Mouse (Mus musculus): Measurements from ENCODE around the gene Ccnt1.
A peak's percentile ranks its signal among the peaks of the same experiment; 100 is the strongest.

The Ccnt1 gene

DNA sequence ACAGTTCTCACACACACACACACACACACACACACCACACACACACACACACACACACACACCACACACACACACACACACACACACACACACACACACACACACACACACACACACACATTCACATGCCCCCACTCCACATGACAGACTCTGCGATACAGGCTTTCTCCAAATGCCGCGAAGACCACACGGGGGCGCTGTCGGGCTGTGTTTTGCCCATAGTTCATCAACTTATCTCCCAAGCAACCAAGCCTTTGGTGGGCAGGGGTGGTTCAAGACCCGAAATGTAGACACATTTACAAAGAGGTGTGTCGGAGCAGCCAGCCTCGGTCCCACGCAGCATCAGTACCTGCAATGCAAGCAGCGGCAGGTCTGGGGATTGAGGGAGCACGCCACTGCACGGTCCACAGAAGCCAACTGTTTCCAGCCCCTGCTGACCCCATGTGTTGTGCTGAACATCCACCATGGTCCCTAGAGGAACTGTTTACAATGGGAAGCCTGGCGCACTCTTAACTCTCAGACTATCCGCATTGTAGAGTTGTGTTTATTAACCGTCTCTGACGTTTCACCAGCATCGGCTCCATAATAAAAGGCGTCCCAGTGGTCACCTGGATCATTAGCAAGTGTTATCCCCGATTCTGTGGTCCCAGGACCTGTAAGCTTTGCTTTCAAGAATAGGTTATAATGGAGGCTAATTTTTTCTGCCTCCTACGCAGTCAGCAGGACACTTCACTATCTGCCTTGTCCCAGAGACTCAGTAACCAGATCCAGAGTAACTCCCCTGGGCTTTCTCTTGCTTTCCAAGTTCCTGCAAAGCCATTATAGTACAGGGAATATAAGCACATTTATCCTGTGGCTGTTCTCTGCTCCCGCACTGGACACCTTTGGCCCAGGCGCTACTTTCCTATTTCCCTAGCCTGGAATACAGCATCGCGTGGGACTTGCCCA, 60.0 kb downstream of the Ccnt1 start:
- peak; percentile 88 for DNase-seq (ENCODE audit: low spot score)

- DNase-seq (ENCODE audit: low spot score) = no peak
Measured at GRCm38 (mm10) chr15:98509387-98509786, 61.3 kb downstream of the Ccnt1 start.

GRCm38 (mm10) chr15:98507321-98507720, 63.4 kb downstream of the Ccnt1 start:
- DNase-seq (ENCODE audit: low spot score) = no peak

GRCm38 (mm10) chr15:98506253-98506957, 64.3 kb downstream of the Ccnt1 start:
- no peak for DNase-seq (ENCODE audit: low spot score)

DNA sequence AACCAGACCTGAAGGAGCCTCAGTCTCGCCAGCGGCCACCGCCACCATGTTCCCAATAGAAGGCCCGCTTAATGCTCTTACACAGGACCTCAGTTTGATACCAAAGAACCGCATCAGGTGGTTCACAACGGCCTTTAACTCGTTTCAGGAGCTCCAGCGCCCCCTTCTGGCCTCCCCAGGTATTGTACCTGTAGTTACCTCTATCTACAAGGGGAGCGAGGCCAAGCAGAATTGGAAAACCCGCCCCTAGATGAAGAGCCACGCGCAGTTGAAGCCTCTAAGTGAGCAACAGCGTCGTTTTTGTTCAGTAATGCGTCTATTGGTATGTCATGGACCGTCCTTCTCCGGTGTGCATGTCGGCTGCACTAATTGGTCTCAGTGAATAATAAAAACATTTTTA, 66.2 kb downstream of the Ccnt1 start:
- DNase-seq (ENCODE audit: low spot score) = peak; percentile 91

GRCm38 (mm10) chr15:98503317-98503716, 67.4 kb downstream of the Ccnt1 start:
- no peak for DNase-seq (ENCODE audit: low spot score)

- no peak for DNase-seq (ENCODE audit: low spot score)
Measured at GRCm38 (mm10) chr15:98497631-98498030, 73.1 kb downstream of the Ccnt1 start.

DNA sequence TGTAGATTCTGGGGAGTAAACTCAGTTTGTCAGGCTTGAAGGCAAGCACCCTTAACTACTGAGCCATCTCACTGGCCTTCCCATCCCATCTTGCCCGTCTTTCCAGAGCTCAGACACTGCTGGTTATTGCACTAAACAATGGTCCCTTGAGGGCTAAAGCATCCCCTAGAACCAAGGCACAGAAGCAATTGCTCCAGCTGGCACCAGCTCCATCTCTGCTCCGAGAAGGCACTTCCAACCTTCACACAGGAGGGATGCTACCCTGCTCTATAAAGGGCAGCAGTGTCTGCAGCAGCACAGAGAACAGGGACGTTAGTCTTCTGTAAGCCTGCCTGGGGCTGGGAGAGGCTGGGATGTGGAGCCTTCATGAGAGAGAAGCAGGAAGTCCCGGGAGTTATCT, 78.6 kb downstream of the Ccnt1 start, which contains the start of gene Olfr279:
Gene Olfr279 (plus strand): TSS at position 301 of the 400 bp plus-strand sequence.
- no peak for DNase-seq (ENCODE audit: low spot score)

GRCm38 (mm10) chr15:98491332-98491731, 79.4 kb downstream of the Ccnt1 start:
- no peak for DNase-seq (ENCODE audit: low spot score)
